Mouse (Mus musculus) heart, embryonic 11.5 days (tissue): ENCODE measurements around the gene Lin52. TPM values are rescaled to one million over a fixed set of nuclear protein-coding genes. Genes with fewer than 3 reads are reported as not detected.
"Not testable (repeated sequence)": the region's sequence is repeated elsewhere in the genome, so short reads cannot be mapped to it uniquely, and the experiment has no call there.

Experiments
- ATAC-seq: fragments of 200-750 bp; cut with Nextera tagmentation; replicated peaks from 2 replicates; pipeline ENCODE4 v1.8.0; 2017; ENCODE audit warnings: moderate library complexity; ENCODE audit not compliant: insufficient number of reproducible peaks, low FRiP score, low TSS enrichment
- H3K27ac ChIP-seq: fragments of 300-500 bp; sonication (generic); 2 replicates; pipeline ENCODE4 v1.5.1; 2014; ENCODE audit warnings: mild to moderate bottlenecking, low read depth, low read length
- H3K27me3 ChIP-seq: fragments of 300-500 bp; sonication (generic); 2 replicates; pipeline ENCODE4 v1.6.1; 2014; ENCODE audit warnings: mild to moderate bottlenecking, low read length, mixed read lengths; ENCODE audit not compliant: control insufficient read depth, insufficient read depth
- H3K36me3 ChIP-seq: fragments of 300-500 bp; sonication (generic); 2 replicates; pipeline ENCODE4 v1.6.1; 2014; ENCODE audit warnings: mild to moderate bottlenecking, low read length, moderate library complexity, mixed read lengths; ENCODE audit not compliant: control insufficient read depth, insufficient read depth
- H3K4me1 ChIP-seq: fragments of 300-500 bp; sonication (generic); 2 replicates; pipeline ENCODE4 v1.6.1; 2014; ENCODE audit warnings: low read length; ENCODE audit not compliant: control insufficient read depth, insufficient read depth
- H3K4me2 ChIP-seq: fragments of 300-500 bp; sonication (generic); 2 replicates; pipeline ENCODE4 v1.6.1; 2014; ENCODE audit warnings: mild to moderate bottlenecking, moderate library complexity
- H3K4me3 ChIP-seq: fragments of 300-500 bp; sonication (generic); 2 replicates; pipeline ENCODE4 v1.5.1; 2014; ENCODE audit warnings: low read depth, low read length
- H3K9ac ChIP-seq: fragments of 300-500 bp; sonication (generic); 2 replicates; pipeline ENCODE4 v1.6.1; 2014; ENCODE audit warnings: mild to moderate bottlenecking, low read depth, low read length, moderate library complexity
- H3K9me3 ChIP-seq: fragments of 300-500 bp; sonication (generic); replicated peaks from 2 replicates; pipeline ENCODE4 v1.6.1; 2016; ENCODE audit warnings: low read length; ENCODE audit not compliant: control insufficient read depth
- WGBS: fragments of 180-500 bp; shearing (Covaris S2); extraction: QIAGEN DNeasy Blood & Tissue Kit; methylation state at CpG from one replicate; pipeline ENCODE4 v1.1.7; 2014; ENCODE audit not compliant: insufficient replicate concordance; 5-methylcytosine and 5-hydroxymethylcytosine counted together
- polyA plus RNA-seq: library from polyadenylated mRNA; unstranded; fragments of >200 nt; fragmentation: Nextera tagmentation; extraction: Ambion mirVana; gene quantifications from 2 replicates; pipeline ENCODE4 v1.2.1, GENCODE M21; 2014

Gene Lin52
- polyA plus RNA-seq, 1 experiment from 2014 or later, result 19.1 TPM

GRCm38 (mm10) chr12:84523728-84524127 lies 72.5 kb downstream of the Lin52 start:
- H3K36me3 ChIP-seq, result no peaks in the 10 kb centered on the region
- H3K4me2 ChIP-seq, result no peak overlapping the region
- ATAC-seq, result no peak
- no peak overlapping the region for H3K9ac ChIP-seq
- H3K27ac ChIP-seq, result no peak overlapping the region
- H3K27me3 ChIP-seq, result no peaks in the 10 kb centered on the region
- no peaks in the 10 kb centered on the region for H3K9me3 ChIP-seq
- H3K4me1 ChIP-seq, result no peaks in the 10 kb centered on the region
- no peak overlapping the region for H3K4me3 ChIP-seq
- WGBS, result 60% methylated on average over 3 of the region's 3 CpGs

- H3K27me3 ChIP-seq, result no peaks in the 10 kb centered on the region
- ATAC-seq, result no peak
- H3K36me3 ChIP-seq, result no peaks in the 10 kb centered on the region
- H3K4me3 ChIP-seq, result no peak overlapping the region
- no peak overlapping the region for H3K4me2 ChIP-seq
- H3K27ac ChIP-seq, result no peak overlapping the region
- 64% methylated on average over 11 of the region's 11 CpGs for WGBS
- H3K9me3 ChIP-seq, result no peaks in the 10 kb centered on the region
- H3K9ac ChIP-seq, result no peak overlapping the region
- H3K4me1 ChIP-seq, result no peaks in the 10 kb centered on the region
Measured at GRCm38 (mm10) chr12:84524147-84525050, 73.2 kb downstream of the Lin52 start.

- Histone ChIP-seq H3K9ac (peak overlapping the region; percentile 29; the same call in 1 of the 2 replicates), H3K4me2 (no peak overlapping the region), H3K27me3 (no peaks in the 10 kb centered on the region), H3K27ac (no peak overlapping the region), H3K4me1 (no peaks in the 10 kb centered on the region), H3K36me3 (no peaks in the 10 kb centered on the region), H3K4me3 (no peak overlapping the region), H3K9me3 (no peaks in the 10 kb centered on the region)
- no peak for ATAC-seq
- 86% methylated on average over 12 of the region's 12 CpGs for WGBS
Measured at GRCm38 (mm10) chr12:84525422-84525821, 74.2 kb downstream of the Lin52 start.

- Histone ChIP-seq H3K9ac (no peak overlapping the region), H3K4me1 (no peaks in the 10 kb centered on the region), H3K4me2 (no peak overlapping the region), H3K36me3 (no peaks in the 10 kb centered on the region), H3K9me3 (no peaks in the 10 kb centered on the region), H3K27ac (no peak overlapping the region), H3K4me3 (no peak overlapping the region), H3K27me3 (no peaks in the 10 kb centered on the region)
- no peak for ATAC-seq
- 78% methylated on average over 5 of the region's 5 CpGs for WGBS
Measured at GRCm38 (mm10) chr12:84530426-84530825, 79.2 kb downstream of the Lin52 start.

GRCm38 (mm10) chr12:84531906-84532829 lies 80.9 kb downstream of the Lin52 start:
- Histone ChIP-seq H3K27me3 (no peaks in the 10 kb centered on the region), H3K27ac (no peak overlapping the region), H3K36me3 (no peaks in the 10 kb centered on the region), H3K4me3 (no peak overlapping the region), H3K4me2 (no peak overlapping the region), H3K9me3 (no peaks in the 10 kb centered on the region), H3K4me1 (no peaks in the 10 kb centered on the region), H3K9ac (no peak overlapping the region)
- WGBS, result 71% methylated on average over 13 of the region's 13 CpGs
- no peak for ATAC-seq

- Histone ChIP-seq H3K4me1 (no peaks in the 10 kb centered on the region), H3K27ac (no peak overlapping the region), H3K27me3 (no peaks in the 10 kb centered on the region), H3K4me2 (no peak overlapping the region), H3K9ac (no peak overlapping the region), H3K4me3 (no peak overlapping the region), H3K36me3 (no peaks in the 10 kb centered on the region), H3K9me3 (no peaks in the 10 kb centered on the region)
- 79% methylated on average over 8 of the region's 8 CpGs for WGBS
- no peak for ATAC-seq
Measured at GRCm38 (mm10) chr12:84532830-84533199, 81.6 kb downstream of the Lin52 start.

GRCm38 (mm10) chr12:84533706-84534486 lies 82.7 kb downstream of the Lin52 start:
- Histone ChIP-seq H3K27ac (no peak overlapping the region), H3K4me1 (no peaks in the 10 kb centered on the region), H3K27me3 (no peaks in the 10 kb centered on the region), H3K9ac (no peak overlapping the region), H3K9me3 (no peaks in the 10 kb centered on the region), H3K4me2 (no peak overlapping the region), H3K4me3 (no peak overlapping the region), H3K36me3 (no peaks in the 10 kb centered on the region)
- WGBS, result 78% methylated on average over 7 of the region's 7 CpGs
- ATAC-seq, result no peak

GRCm38 (mm10) chr12:84539537-84539936 lies 88.3 kb downstream of the Lin52 start:
- H3K36me3 ChIP-seq, H3K27ac ChIP-seq, ATAC-seq, H3K9ac ChIP-seq, H3K27me3 ChIP-seq, H3K4me1 ChIP-seq, H3K9me3 ChIP-seq, H3K4me2 ChIP-seq, H3K4me3 ChIP-seq: not testable (repeated sequence)
- WGBS, result 84% methylated on average over 3 of the region's 3 CpGs
